Comparison of ENCODE assay signal across 8 mouse cellular contexts in genomic region chr8:72219541-72220363, GRCm38 (mm10). TPM values are rescaled to one million over a fixed set of nuclear protein-coding genes. Genes with fewer than 3 reads are reported as not detected.
DNase-seq lines count a peak whose midpoint lies in the region; ATAC-seq lines count a peak whose summit lies in the region.

Fam32a (plus strand) TSS chr8:72219730.

- peak within 1 kb of the TSS; percentile 72 for H3K9ac ChIP-seq in hindbrain, embryonic 11.5 days (ENCODE audit: low read depth, low read length)

- peak within 1 kb of the TSS; percentile 71 for H3K4me3 ChIP-seq in hindbrain, embryonic 11.5 days (ENCODE audit: low read depth, low read length)

- peak within 1 kb of the TSS; percentile 48 for H3K4me2 ChIP-seq in hindbrain, embryonic 11.5 days (replicated peaks; ENCODE audit: low read depth, low read length)

- H3K27me3 ChIP-seq in hindbrain, embryonic 11.5 days (ENCODE audit: control insufficient read depth, insufficient read depth, low read length), result no peaks in the 10 kb centered on the region

- 0 out of 2 replicates have a peak within 1 kb of the TSS, but pooled peaks have one; percentile 17 for H3K27ac ChIP-seq in hindbrain, embryonic 11.5 days (ENCODE audit: low read depth, low read length)

- DNase-seq in Muller cell, postnatal 12 days (ENCODE audit: inconsistent ontology term), result peak; percentile 94
- DNase-seq in cerebellum, adult 9-11 months, result peak; percentile 90
- peak; percentile 84 to 91 for DNase-seq in frontal cortex, adult 2 months (ENCODE audit: extremely low spot score in 1 of 2, low spot score in 1 of 2)
- DNase-seq in hindbrain, embryonic 11.5 days (ENCODE audit: low spot score), result peak; percentile 94
- DNase-seq in layer of hippocampus, postnatal 10 days (ENCODE audit: low spot score in 2 of 2), result peak; percentile 80 to 82
- peak; percentile 96 for DNase-seq in lung, postnatal 10 days
- peak; percentile 80 for DNase-seq in ovary, postnatal 36 days (ENCODE audit: low spot score)
- peak; percentile 82 for DNase-seq in thymus, postnatal 25 days

- H3K9me3 ChIP-seq in hindbrain, embryonic 11.5 days (ENCODE audit: control insufficient read depth, low read length), result no peaks in the 10 kb centered on the region

- H3K4me1 ChIP-seq in hindbrain, embryonic 11.5 days (replicated peaks; ENCODE audit: control insufficient read depth, insufficient read depth, low read length), result no peaks in the 10 kb centered on the region; the same call in 1 of the 2 replicates

- ATAC-seq in hindbrain, embryonic 11.5 days (ENCODE audit: low FRiP score), result peak; percentile 99

- WGBS in hindbrain, embryonic 11.5 days, result 11% methylated on average over 39 of the region's 39 CpGs

- H3K36me3 ChIP-seq in hindbrain, embryonic 11.5 days (ENCODE audit: control insufficient read depth, insufficient read depth, low read length), result peaks cover 5% of the 10 kb centered on the region

RNA-seq across cellular contexts. Expression of gene Fam32a, which starts in this region (rescaled TPM):
- polyA plus RNA-seq in frontal cortex, adult 2 months (2012; rRNA removed), result 77.5 and 79.3 TPM in 2 replicates
- 75.9 and 78.9 TPM in 2 replicates for polyA plus RNA-seq in hindbrain, embryonic 11.5 days (2014; fragmentation: Nextera tagmentation; extraction: Ambion mirVana)
- 10 to 100 TPM; 62.5 to 65.8 TPM for total RNA-seq in layer of hippocampus, postnatal 10 days (2021)

Comparison
In these comparisons a context has a peak if more than half of its experiments do, and no peak if none do; other contexts are left out.
1. Peak in every context shown above with its lines: DNase-seq, ATAC-seq, H3K4me3 ChIP-seq and H3K27ac ChIP-seq.